Mouse (Mus musculus): ENCODE results near the gene Gm20388. TPM values are rescaled to one million over a fixed set of nuclear protein-coding genes. Genes with fewer than 3 reads are reported as not detected.
A peak's percentile ranks its signal among the peaks of the same experiment; 100 is the strongest.

Gm20388 gene
- polyA plus RNA-seq, 1 experiment from 2014 or later: not detected

DNA sequence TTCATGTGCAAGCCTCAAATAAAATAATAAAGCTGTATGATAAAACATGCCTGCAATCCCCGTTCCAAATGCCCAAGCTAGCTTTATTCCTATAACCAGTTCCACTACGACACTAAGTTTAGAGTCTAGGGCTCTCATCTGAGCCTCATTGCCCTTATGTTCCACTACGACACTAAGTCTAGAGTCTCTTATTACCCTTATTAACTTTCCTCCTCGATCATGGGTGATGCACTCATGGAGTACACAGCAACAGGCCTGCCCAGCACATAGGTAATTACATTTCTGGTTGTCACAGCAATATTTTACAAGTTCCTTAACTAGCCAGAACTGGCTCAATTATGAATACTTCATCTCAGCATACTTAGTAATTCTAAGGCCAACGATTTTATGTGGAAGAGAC is 3095.2 kb downstream of the Gm20388 start:
- Histone ChIP-seq H3K27me3 (replicated peaks) (no peaks in the 10 kb centered on the region), H3K4me3 (no peak overlapping the region), H3K4me2 (no peak overlapping the region), H3K4me1 (peaks cover 95% of the 10 kb centered on the region), H3K9ac (no peak overlapping the region), H3K9me3 (replicated peaks) (no peaks in the 10 kb centered on the region), H3K36me3 (peaks cover 9% of the 10 kb centered on the region; the same call in 1 of the 2 replicates), H3K27ac (no peak overlapping the region)
- no peak for ATAC-seq
- 77% methylated on average over 5 of the region's 5 CpGs for WGBS (ENCODE audit: insufficient replicate concordance)

DNA sequence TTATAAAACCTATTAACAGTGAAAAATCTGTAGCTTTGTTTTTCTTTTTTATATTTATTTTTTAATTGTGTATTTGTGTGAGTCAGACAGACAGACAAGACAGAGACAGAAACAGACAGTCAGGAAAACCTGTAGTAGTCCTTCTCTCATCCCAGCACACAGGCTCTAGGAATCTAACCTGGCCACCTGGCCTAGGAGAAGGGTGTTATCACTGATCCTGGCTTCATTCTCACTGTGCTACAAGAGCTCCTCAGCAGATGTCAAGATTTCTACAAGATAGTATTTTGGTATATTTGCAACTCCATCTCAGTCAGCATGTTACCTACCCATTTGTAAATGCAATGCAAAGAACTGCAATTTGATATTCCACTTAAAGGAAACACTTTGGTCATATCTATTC is 3100.7 kb downstream of the Gm20388 start:
- Histone ChIP-seq H3K27me3 (replicated peaks) (no peaks in the 10 kb centered on the region), H3K4me1 (peaks cover 78% of the 10 kb centered on the region)

GRCm38 (mm10) chr8:123014429-123014828 is 3103.8 kb downstream of the Gm20388 start:
- no peak overlapping the region for H3K9ac ChIP-seq
- H3K9me3 ChIP-seq (replicated peaks): no peaks in the 10 kb centered on the region
- H3K36me3 ChIP-seq: peaks cover 37% of the 10 kb centered on the region
- peaks cover 79% of the 10 kb centered on the region for H3K4me1 ChIP-seq
- no peak for ATAC-seq
- no peak overlapping the region for H3K27ac ChIP-seq
- 84% methylated on average over 7 of the region's 7 CpGs for WGBS (ENCODE audit: insufficient replicate concordance)
- no peaks in the 10 kb centered on the region for H3K27me3 ChIP-seq (replicated peaks)
- no peak overlapping the region for H3K4me2 ChIP-seq
- H3K4me3 ChIP-seq: no peak overlapping the region

More for the DNA sequence above, 3100.7 kb downstream of the Gm20388 start:
- Histone ChIP-seq H3K4me2 (no peak overlapping the region), H3K36me3 (peaks cover 29% of the 10 kb centered on the region), H3K9ac (no peak overlapping the region), H3K27ac (no peak overlapping the region), H3K4me3 (no peak overlapping the region), H3K9me3 (replicated peaks) (no peaks in the 10 kb centered on the region)
- peak; percentile 49; the same call in 1 of the 2 replicates for ATAC-seq

DNA sequence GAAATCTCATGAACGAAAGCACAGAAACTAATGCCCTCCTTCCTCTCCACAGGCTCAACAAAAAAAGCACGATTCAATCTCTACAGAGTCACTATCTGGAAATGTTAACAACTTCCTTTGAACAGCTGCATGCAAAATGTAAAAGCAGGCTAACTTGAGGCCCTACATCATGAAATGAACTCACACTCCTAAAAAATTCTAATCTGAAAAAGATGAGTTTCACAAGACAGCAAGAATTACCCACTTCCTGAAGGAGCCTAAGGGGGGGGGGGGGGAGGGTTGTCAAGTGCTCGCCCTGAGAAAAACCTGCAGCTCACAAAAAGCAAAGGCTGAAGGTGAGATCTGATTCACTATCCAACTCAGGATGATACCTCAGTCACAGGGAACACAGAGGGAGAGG is 3104.4 kb downstream of the Gm20388 start:
- no peak overlapping the region for H3K27ac ChIP-seq
- peaks cover 77% of the 10 kb centered on the region for H3K4me1 ChIP-seq
- no peak overlapping the region for H3K4me3 ChIP-seq
- no peak for ATAC-seq
- H3K9me3 ChIP-seq (replicated peaks): no peaks in the 10 kb centered on the region
- no peak overlapping the region for H3K9ac ChIP-seq
- H3K36me3 ChIP-seq: peaks cover 32% of the 10 kb centered on the region
- no peaks in the 10 kb centered on the region for H3K27me3 ChIP-seq (replicated peaks)
- 48% methylated on average over 3 of the region's 3 CpGs for WGBS (ENCODE audit: insufficient replicate concordance)
- no peak overlapping the region for H3K4me2 ChIP-seq

GRCm38 (mm10) chr8:123017143-123017542 is 3106.5 kb downstream of the Gm20388 start:
- H3K9me3 ChIP-seq (replicated peaks): no peaks in the 10 kb centered on the region
- peaks cover 78% of the 10 kb centered on the region for H3K4me1 ChIP-seq
- no peak overlapping the region for H3K9ac ChIP-seq
- H3K27ac ChIP-seq: no peak overlapping the region
- H3K27me3 ChIP-seq (replicated peaks): no peaks in the 10 kb centered on the region
- H3K4me2 ChIP-seq: no peak overlapping the region
- ATAC-seq: no peak
- peaks cover 28% of the 10 kb centered on the region for H3K36me3 ChIP-seq
- 86% methylated on average over 4 of the region's 4 CpGs for WGBS (ENCODE audit: insufficient replicate concordance)
- no peak overlapping the region for H3K4me3 ChIP-seq

GRCm38 (mm10) chr8:123018484-123019164 is 3108.0 kb downstream of the Gm20388 start:
- Histone ChIP-seq H3K36me3 (peaks cover 26% of the 10 kb centered on the region), H3K27ac (no peak overlapping the region), H3K4me1 (peaks cover 84% of the 10 kb centered on the region), H3K27me3 (replicated peaks) (no peaks in the 10 kb centered on the region), H3K9me3 (replicated peaks) (no peaks in the 10 kb centered on the region), H3K4me2 (no peak overlapping the region), H3K9ac (no peak overlapping the region), H3K4me3 (no peak overlapping the region)
- WGBS (ENCODE audit: insufficient replicate concordance): 81% methylated on average over 4 of the region's 4 CpGs
- ATAC-seq: no peak

- Histone ChIP-seq H3K4me2 (no peak overlapping the region), H3K27ac (no peak overlapping the region), H3K27me3 (replicated peaks) (no peaks in the 10 kb centered on the region), H3K9me3 (replicated peaks) (no peaks in the 10 kb centered on the region), H3K4me1 (peaks cover 80% of the 10 kb centered on the region), H3K36me3 (peaks cover 22% of the 10 kb centered on the region), H3K4me3 (no peak overlapping the region), H3K9ac (no peak overlapping the region)
- 69% methylated on average over 2 of the region's 2 CpGs for WGBS (ENCODE audit: insufficient replicate concordance)
- ATAC-seq: no peak
Measured at GRCm38 (mm10) chr8:123020084-123020483, 3109.4 kb downstream of the Gm20388 start.

GRCm38 (mm10) chr8:123020859-123021258 is 3110.2 kb downstream of the Gm20388 start:
- Histone ChIP-seq H3K4me3 (no peak overlapping the region), H3K9ac (no peak overlapping the region), H3K4me1 (peaks cover 80% of the 10 kb centered on the region), H3K4me2 (no peak overlapping the region), H3K27ac (no peak overlapping the region), H3K36me3 (peaks cover 21% of the 10 kb centered on the region), H3K27me3 (replicated peaks) (no peaks in the 10 kb centered on the region), H3K9me3 (replicated peaks) (no peaks in the 10 kb centered on the region)
- whole genome bisulfite sequencing (ENCODE audit: insufficient replicate concordance): 61% methylated on average over 2 of the region's 2 CpGs
- no peak for ATAC-seq

DNA sequence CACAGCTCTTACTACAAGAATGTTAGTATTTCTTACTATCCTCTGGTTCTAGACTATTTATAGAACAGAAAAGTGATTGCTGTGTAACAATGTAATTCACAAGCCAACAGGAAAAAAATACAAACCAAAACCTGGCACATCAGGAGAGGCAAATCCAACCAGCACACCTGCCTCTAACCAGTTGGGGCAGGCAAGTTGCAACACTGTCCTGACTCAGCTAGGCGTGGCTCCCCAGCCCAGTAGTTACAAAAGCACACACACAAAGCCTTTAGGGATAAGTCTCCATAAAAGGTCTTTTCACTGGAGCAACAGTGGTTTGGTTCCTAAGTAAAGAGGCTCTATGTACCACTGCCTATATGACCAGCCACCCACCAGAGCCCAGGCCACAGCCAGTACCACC is 3110.6 kb downstream of the Gm20388 start:
- no peak overlapping the region for H3K27ac ChIP-seq
- H3K9ac ChIP-seq: no peak overlapping the region
- H3K4me3 ChIP-seq: no peak overlapping the region
- no peaks in the 10 kb centered on the region for H3K27me3 ChIP-seq (replicated peaks)
- 85% methylated on average over 1 of the region's 1 CpGs for WGBS (ENCODE audit: insufficient replicate concordance)
- 0 out of 2 replicates have a peak, but pooled peaks have one; percentile 30 for ATAC-seq
- H3K36me3 ChIP-seq: peaks cover 17% of the 10 kb centered on the region
- peaks cover 81% of the 10 kb centered on the region for H3K4me1 ChIP-seq
- no peak overlapping the region for H3K4me2 ChIP-seq
- no peaks in the 10 kb centered on the region for H3K9me3 ChIP-seq (replicated peaks)

DNA sequence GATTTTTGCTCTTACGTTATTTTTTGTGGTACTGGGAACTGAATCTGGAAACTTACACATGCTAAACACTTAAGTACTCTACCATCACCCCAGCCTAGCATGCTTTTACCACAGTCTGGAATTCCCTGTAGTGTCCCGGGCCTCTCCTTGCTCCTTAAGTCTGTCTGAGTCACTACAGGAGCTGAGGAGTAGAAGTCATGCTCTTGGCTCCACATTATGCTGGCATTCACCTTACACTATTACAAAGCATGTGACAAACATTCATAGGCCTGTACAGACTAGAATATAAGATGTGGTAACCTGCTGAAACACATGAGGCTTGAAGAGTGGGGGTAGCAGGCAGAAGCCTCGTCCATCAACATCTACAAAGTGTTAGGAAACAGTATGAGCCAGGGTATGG is 3112.1 kb downstream of the Gm20388 start:
- no peak overlapping the region for H3K27ac ChIP-seq
- H3K9me3 ChIP-seq (replicated peaks): no peaks in the 10 kb centered on the region
- H3K4me1 ChIP-seq: peaks cover 77% of the 10 kb centered on the region
- no peaks in the 10 kb centered on the region for H3K27me3 ChIP-seq (replicated peaks)
- H3K9ac ChIP-seq: no peak overlapping the region
- peaks cover 8% of the 10 kb centered on the region for H3K36me3 ChIP-seq
- H3K4me2 ChIP-seq: no peak overlapping the region
- 78% methylated on average over 3 of the region's 3 CpGs for WGBS (ENCODE audit: insufficient replicate concordance)
- H3K4me3 ChIP-seq: no peak overlapping the region
- no peak for ATAC-seq

DNA sequence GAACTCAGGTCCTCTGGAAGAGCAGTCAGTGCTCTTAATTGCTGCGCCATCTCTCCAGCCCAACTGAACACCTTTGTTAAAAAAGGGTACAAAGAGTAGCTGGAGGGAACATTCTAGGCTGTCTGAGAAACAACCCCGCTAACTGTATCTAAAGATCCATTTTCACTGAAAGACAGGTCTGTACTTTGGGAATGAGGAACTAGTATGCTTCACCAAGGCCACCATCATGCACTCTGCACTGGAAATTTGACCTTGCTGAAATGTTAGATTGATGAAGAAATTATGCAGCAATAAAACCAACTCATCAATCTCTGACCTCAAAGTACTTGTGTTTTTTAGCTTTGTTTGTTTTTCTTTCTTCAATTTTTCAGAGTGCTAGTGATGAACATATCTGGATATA is 3113.6 kb downstream of the Gm20388 start:
- Histone ChIP-seq H3K9me3 (replicated peaks) (no peaks in the 10 kb centered on the region), H3K4me3 (no peak overlapping the region), H3K4me1 (peaks cover 71% of the 10 kb centered on the region), H3K27me3 (replicated peaks) (no peaks in the 10 kb centered on the region), H3K27ac (no peak overlapping the region), H3K4me2 (no peak overlapping the region), H3K36me3 (peaks cover 12% of the 10 kb centered on the region), H3K9ac (no peak overlapping the region)
- no peak for ATAC-seq
- 94% methylated on average over 2 of the region's 2 CpGs for WGBS (ENCODE audit: insufficient replicate concordance)

DNA sequence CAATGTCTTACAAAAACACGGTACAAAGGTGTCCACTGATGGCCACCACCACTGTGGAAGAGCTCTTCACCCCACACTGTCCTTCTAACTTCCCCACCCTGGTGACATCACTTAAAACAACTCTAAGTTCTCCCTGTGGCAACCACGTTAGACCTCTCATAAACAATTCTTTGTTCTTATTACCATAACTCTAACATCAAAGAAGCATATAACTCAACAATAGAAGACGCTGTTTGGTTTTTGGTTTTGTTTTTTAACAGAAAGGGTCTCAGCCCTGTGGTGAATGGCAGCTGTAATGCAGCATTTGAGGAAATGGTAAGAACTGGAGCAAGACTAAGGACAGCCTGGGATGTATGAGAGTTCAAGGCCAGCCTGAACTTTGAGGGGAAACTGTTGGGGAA is 3115.3 kb downstream of the Gm20388 start:
- no peak overlapping the region for H3K4me3 ChIP-seq
- no peaks in the 10 kb centered on the region for H3K27me3 ChIP-seq (replicated peaks)
- peak overlapping the region; percentile 37; the same call in 1 of the 2 replicates for H3K27ac ChIP-seq
- no peaks in the 10 kb centered on the region for H3K9me3 ChIP-seq (replicated peaks)
- peaks cover 68% of the 10 kb centered on the region for H3K4me1 ChIP-seq
- no peak for ATAC-seq
- WGBS (ENCODE audit: insufficient replicate concordance): 77% methylated on average over 3 of the region's 3 CpGs
- no peak overlapping the region for H3K9ac ChIP-seq
- peaks cover 12% of the 10 kb centered on the region for H3K36me3 ChIP-seq
- no peak overlapping the region for H3K4me2 ChIP-seq

DNA sequence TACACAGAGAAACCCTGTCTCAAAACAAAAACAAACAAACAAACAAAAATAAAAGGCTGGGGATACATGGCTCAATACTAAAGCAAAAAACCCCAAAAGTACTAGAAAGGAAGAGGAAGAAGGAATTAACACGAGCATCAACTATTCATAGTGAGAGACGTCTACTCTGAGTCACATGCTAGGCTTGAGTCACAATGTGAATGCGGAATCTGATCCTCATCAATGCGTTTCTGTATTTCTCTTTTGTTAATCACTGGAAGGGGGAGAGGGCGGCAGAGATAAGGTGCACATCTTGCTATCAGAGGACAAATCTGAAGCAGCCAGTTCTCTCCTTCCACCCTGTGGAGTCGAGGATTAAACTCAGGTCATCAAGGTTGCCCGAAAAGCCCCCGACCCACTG is 3117.1 kb downstream of the Gm20388 start:
- Histone ChIP-seq H3K4me1 (peaks cover 68% of the 10 kb centered on the region), H3K4me3 (no peak overlapping the region), H3K9ac (no peak overlapping the region), H3K9me3 (replicated peaks) (no peaks in the 10 kb centered on the region), H3K27me3 (replicated peaks) (no peaks in the 10 kb centered on the region), H3K36me3 (peaks cover 10% of the 10 kb centered on the region), H3K27ac (no peak overlapping the region), H3K4me2 (no peak overlapping the region)
- no peak for ATAC-seq
- 66% methylated on average over 8 of the region's 8 CpGs for WGBS (ENCODE audit: insufficient replicate concordance)

Measured in liver, embryonic 12.5 days (tissue).